Mouse (Mus musculus): Measurements from ENCODE around the gene Gm42417. TPM values are rescaled to one million over a fixed set of nuclear protein-coding genes. Genes with fewer than 3 reads are reported as not detected.

The Gm42417 gene
- polyA plus RNA-seq, 1 experiment, result not detected

- 48% methylated on average over 5 of the region's 5 CpGs for WGBS
- Histone ChIP-seq H3K36me3 (ENCODE audit: control insufficient read depth, insufficient read depth, low read length) (peaks cover 36% of the 10 kb centered on the region), H3K4me1 (ENCODE audit: control insufficient read depth, insufficient read depth, insufficient read length, low read length) (peaks cover 6% of the 10 kb centered on the region), H3K4me3 (ENCODE audit: low read depth, low read length) (no peak overlapping the region), H3K27me3 (ENCODE audit: control insufficient read depth, insufficient read depth, low read length) (no peaks in the 10 kb centered on the region), H3K27ac (ENCODE audit: insufficient read depth, low read depth, low read length) (no peak overlapping the region)
- no peak for TF ChIP-seq POLR2A (IDR thresholded peaks at IDR 0.05; ENCODE audit: low read depth, low read length)
- TF ChIP-seq CTCF (IDR thresholded peaks at IDR 0.05; ENCODE audit: extremely low read depth, insufficient read length, insufficient replicate concordance, low read depth, low read length), result no peak
Measured at GRCm38 (mm10) chr1:36508238-36508637, 31.0 kb downstream of the Gm42417 start.

GRCm38 (mm10) chr1:36501261-36501660, 38.0 kb downstream of the Gm42417 start:
- Histone ChIP-seq H3K27ac (ENCODE audit: insufficient read depth, low read depth, low read length) (no peak overlapping the region), H3K4me1 (ENCODE audit: control insufficient read depth, insufficient read depth, insufficient read length, low read length) (no peaks in the 10 kb centered on the region), H3K4me3 (ENCODE audit: low read depth, low read length) (no peak overlapping the region), H3K36me3 (ENCODE audit: control insufficient read depth, insufficient read depth, low read length) (peaks cover 62% of the 10 kb centered on the region), H3K27me3 (ENCODE audit: control insufficient read depth, insufficient read depth, low read length) (no peaks in the 10 kb centered on the region)
- TF ChIP-seq CTCF (IDR thresholded peaks at IDR 0.05; ENCODE audit: extremely low read depth, insufficient read length, insufficient replicate concordance, low read depth, low read length) (peak; percentile 83; the same call in 1 of the 2 replicates), POLR2A (IDR thresholded peaks at IDR 0.05; ENCODE audit: low read depth, low read length) (no peak)
- 3% methylated on average over 3 of the region's 3 CpGs for WGBS

GRCm38 (mm10) chr1:36497312-36497711, 41.9 kb downstream of the Gm42417 start:
- TF ChIP-seq POLR2A (IDR thresholded peaks at IDR 0.05; ENCODE audit: low read depth, low read length) (no peak), CTCF (IDR thresholded peaks at IDR 0.05; ENCODE audit: extremely low read depth, insufficient read length, insufficient replicate concordance, low read depth, low read length) (no peak)
- Histone ChIP-seq H3K4me3 (ENCODE audit: low read depth, low read length) (no peak overlapping the region), H3K27ac (ENCODE audit: insufficient read depth, low read depth, low read length) (no peak overlapping the region), H3K4me1 (ENCODE audit: control insufficient read depth, insufficient read depth, insufficient read length, low read length) (peaks cover 15% of the 10 kb centered on the region), H3K36me3 (ENCODE audit: control insufficient read depth, insufficient read depth, low read length) (peaks cover 35% of the 10 kb centered on the region), H3K27me3 (ENCODE audit: control insufficient read depth, insufficient read depth, low read length) (no peaks in the 10 kb centered on the region)
- 86% methylated on average over 2 of the region's 2 CpGs for WGBS

- TF ChIP-seq POLR2A (IDR thresholded peaks at IDR 0.05; ENCODE audit: low read depth, low read length), result no peak
- no peak for TF ChIP-seq CTCF (IDR thresholded peaks at IDR 0.05; ENCODE audit: extremely low read depth, insufficient read length, insufficient replicate concordance, low read depth, low read length)
- Histone ChIP-seq H3K4me3 (ENCODE audit: low read depth, low read length) (no peak overlapping the region), H3K27me3 (ENCODE audit: control insufficient read depth, insufficient read depth, low read length) (no peaks in the 10 kb centered on the region), H3K36me3 (ENCODE audit: control insufficient read depth, insufficient read depth, low read length) (peaks cover 31% of the 10 kb centered on the region), H3K4me1 (ENCODE audit: control insufficient read depth, insufficient read depth, insufficient read length, low read length) (peaks cover 19% of the 10 kb centered on the region), H3K27ac (ENCODE audit: insufficient read depth, low read depth, low read length) (no peak overlapping the region)
- WGBS, result 43% methylated on average over 2 of the region's 2 CpGs
Measured at GRCm38 (mm10) chr1:36496719-36497118, 42.5 kb downstream of the Gm42417 start.

- Histone ChIP-seq H3K27me3 (ENCODE audit: control insufficient read depth, insufficient read depth, low read length) (no peaks in the 10 kb centered on the region), H3K4me1 (ENCODE audit: control insufficient read depth, insufficient read depth, insufficient read length, low read length) (peaks cover 31% of the 10 kb centered on the region)
Measured at GRCm38 (mm10) chr1:36493299-36493698, 45.9 kb downstream of the Gm42417 start.

GRCm38 (mm10) chr1:36492416-36493139, 46.7 kb downstream of the Gm42417 start:
- Histone ChIP-seq H3K27me3 (ENCODE audit: control insufficient read depth, insufficient read depth, low read length) (no peaks in the 10 kb centered on the region), H3K4me1 (ENCODE audit: control insufficient read depth, insufficient read depth, insufficient read length, low read length) (peaks cover 31% of the 10 kb centered on the region), H3K36me3 (ENCODE audit: control insufficient read depth, insufficient read depth, low read length) (peaks cover 7% of the 10 kb centered on the region), H3K4me3 (ENCODE audit: low read depth, low read length) (peak overlapping the region; percentile 44), H3K27ac (ENCODE audit: insufficient read depth, low read depth, low read length) (peak overlapping the region; percentile 71)
- TF ChIP-seq POLR2A (IDR thresholded peaks at IDR 0.05; ENCODE audit: low read depth, low read length) (no peak), CTCF (IDR thresholded peaks at IDR 0.05; ENCODE audit: extremely low read depth, insufficient read length, insufficient replicate concordance, low read depth, low read length) (peak; percentile 57; the same call in 1 of the 2 replicates)
- 17% methylated on average over 9 of the region's 9 CpGs for WGBS

More at GRCm38 (mm10) chr1:36493299-36493698, 45.9 kb downstream of the Gm42417 start:
- Histone ChIP-seq H3K27ac (ENCODE audit: insufficient read depth, low read depth, low read length) (peak overlapping the region; percentile 71), H3K36me3 (ENCODE audit: control insufficient read depth, insufficient read depth, low read length) (peaks cover 11% of the 10 kb centered on the region), H3K4me3 (ENCODE audit: low read depth, low read length) (peak overlapping the region; percentile 28; the same call in 1 of the 2 replicates)
- TF ChIP-seq POLR2A (IDR thresholded peaks at IDR 0.05; ENCODE audit: low read depth, low read length) (no peak), CTCF (IDR thresholded peaks at IDR 0.05; ENCODE audit: extremely low read depth, insufficient read length, insufficient replicate concordance, low read depth, low read length) (no peak)
- WGBS, result 34% methylated on average over 6 of the region's 6 CpGs

GRCm38 (mm10) chr1:36489661-36490060, 49.6 kb downstream of the Gm42417 start:
- 84% methylated on average over 6 of the region's 6 CpGs for WGBS
- TF ChIP-seq POLR2A (IDR thresholded peaks at IDR 0.05; ENCODE audit: low read depth, low read length), result no peak
- peaks cover 10% of the 10 kb centered on the region for H3K36me3 ChIP-seq (ENCODE audit: control insufficient read depth, insufficient read depth, low read length)
- no peaks in the 10 kb centered on the region for H3K27me3 ChIP-seq (ENCODE audit: control insufficient read depth, insufficient read depth, low read length)
- H3K4me3 ChIP-seq (ENCODE audit: low read depth, low read length), result no peak overlapping the region
- H3K4me1 ChIP-seq (ENCODE audit: control insufficient read depth, insufficient read depth, insufficient read length, low read length), result peaks cover 32% of the 10 kb centered on the region
- H3K27ac ChIP-seq (ENCODE audit: insufficient read depth, low read depth, low read length), result no peak overlapping the region
